Mouse (Mus musculus) lung, postnatal 14 days (tissue): ENCODE data around the gene Hipk3.

Experiments
- DNase-seq: peaks from one replicate; pipeline ENCODE4 v3.0.0; 2021

The Hipk3 gene

DNA sequence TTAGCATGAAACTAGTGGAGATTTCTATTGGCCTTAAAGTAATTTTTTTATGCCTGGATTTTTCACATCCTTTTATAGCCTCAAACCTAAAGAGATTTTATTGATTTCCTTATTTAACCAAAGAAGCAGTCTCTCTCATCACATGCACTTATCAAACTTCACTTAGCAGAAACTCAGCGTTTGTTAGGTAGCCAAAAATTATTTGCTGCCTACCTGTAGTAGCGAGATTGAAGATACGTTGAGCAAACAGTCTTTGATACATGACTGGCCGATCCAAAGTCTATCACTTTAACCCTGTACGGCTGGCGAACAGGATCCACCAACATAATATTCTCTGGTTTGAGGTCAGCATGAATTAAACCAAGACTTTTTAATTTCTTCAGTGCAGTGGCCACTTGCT lies 23.7 kb downstream of the Hipk3 start:
- DNase-seq, result no peak

GRCm38 (mm10) chr2:104468419-104468818 lies 25.8 kb downstream of the Hipk3 start:
- no peak for DNase-seq

- DNase-seq, result no peak
Measured at GRCm38 (mm10) chr2:104466908-104467616, 27.2 kb downstream of the Hipk3 start.

GRCm38 (mm10) chr2:104465639-104466430 lies 28.4 kb downstream of the Hipk3 start:
- no peak for DNase-seq

DNA sequence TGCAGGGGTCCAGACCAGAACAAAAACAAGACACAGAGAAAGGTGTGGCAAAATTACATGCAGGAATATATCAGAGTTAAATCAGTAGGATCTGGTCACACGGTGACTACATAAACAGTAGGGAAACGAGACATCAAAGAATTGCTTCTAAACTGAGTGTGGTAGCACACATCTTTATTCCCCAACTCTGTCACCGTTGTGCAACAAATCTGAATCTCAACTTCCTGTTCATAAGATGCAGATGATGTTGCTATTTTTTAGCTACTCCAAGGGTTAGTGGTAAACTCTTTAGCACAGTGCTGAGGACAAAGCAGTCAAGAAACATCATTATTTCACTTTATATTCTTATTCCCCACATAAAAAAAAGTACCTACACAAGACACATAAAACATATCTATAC lies 34.2 kb downstream of the Hipk3 start:
- no peak for DNase-seq

DNA sequence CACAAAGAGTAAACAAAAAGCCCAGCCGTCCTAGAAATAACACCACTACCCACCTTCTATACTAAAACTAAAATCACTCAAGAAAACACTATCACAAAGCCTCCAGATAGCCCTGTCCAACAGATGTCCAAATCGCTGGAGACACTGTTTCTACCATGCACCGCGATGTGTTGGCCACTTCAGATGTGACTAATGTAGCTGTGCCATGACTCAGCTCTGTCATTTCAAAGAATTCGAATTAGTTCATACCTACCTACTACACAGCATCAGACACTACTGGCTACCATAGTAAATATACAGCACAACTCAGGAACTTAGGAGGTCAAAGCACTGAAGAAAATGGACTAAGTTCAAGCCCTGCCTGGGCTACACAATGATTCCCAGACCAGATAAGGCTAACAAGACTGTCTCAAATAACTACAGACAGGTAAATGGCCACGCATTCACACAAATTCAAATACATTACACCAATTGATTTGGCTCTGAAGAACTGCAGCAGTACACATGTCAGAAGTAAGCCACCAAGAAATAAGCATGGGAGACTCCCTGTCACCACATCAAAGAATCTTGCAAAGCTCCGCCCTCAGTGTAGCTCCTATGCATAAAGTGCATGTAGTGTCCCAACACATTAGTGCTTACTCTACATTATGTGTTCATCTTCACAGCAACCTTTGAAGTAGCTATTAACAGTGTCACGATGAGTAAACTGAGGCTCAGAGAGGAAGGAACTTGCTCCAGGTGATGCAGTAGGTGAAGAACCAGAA lies 35.5 kb downstream of the Hipk3 start:
- no peak for DNase-seq

- no peak for DNase-seq
Measured at GRCm38 (mm10) chr2:104457106-104457505, 37.1 kb downstream of the Hipk3 start.

DNA sequence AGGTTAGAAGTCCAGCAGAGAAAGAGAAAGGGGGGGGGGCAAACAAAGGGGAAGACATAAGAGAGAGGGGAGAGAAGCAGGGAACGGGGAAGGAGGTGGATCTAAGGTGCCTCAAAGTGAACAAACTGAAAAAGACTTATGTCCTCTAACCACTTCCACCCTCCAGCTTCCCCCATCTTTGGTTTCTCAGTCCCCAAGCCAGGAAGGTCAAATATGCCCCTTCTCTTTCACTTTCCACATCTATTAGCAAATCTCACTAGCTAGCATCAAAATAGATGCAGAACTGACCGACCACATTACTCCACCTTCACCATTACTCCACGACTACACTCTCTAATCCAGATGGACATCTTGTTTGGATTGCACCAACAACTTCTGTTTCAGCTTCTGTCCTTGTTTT lies 43.6 kb downstream of the Hipk3 start:
- DNase-seq, result no peak

GRCm38 (mm10) chr2:104449191-104449590 lies 45.1 kb downstream of the Hipk3 start:
- no peak for DNase-seq

GRCm38 (mm10) chr2:104448201-104448600 lies 46.0 kb downstream of the Hipk3 start:
- DNase-seq, result peak; percentile 17

- DNase-seq, result no peak
Measured at GRCm38 (mm10) chr2:104446016-104446415, 48.2 kb downstream of the Hipk3 start.

GRCm38 (mm10) chr2:104444776-104445175 lies 49.5 kb downstream of the Hipk3 start:
- peak; percentile 63 for DNase-seq

GRCm38 (mm10) chr2:104442341-104442740 lies 51.9 kb downstream of the Hipk3 start:
- no peak for DNase-seq

GRCm38 (mm10) chr2:104436226-104436625 lies 58.0 kb downstream of the Hipk3 start:
- DNase-seq, result no peak

- DNase-seq, result no peak
Measured at GRCm38 (mm10) chr2:104431067-104431466, 63.2 kb downstream of the Hipk3 start.

- no peak for DNase-seq
Measured at GRCm38 (mm10) chr2:104430566-104430965, 63.7 kb downstream of the Hipk3 start.

DNA sequence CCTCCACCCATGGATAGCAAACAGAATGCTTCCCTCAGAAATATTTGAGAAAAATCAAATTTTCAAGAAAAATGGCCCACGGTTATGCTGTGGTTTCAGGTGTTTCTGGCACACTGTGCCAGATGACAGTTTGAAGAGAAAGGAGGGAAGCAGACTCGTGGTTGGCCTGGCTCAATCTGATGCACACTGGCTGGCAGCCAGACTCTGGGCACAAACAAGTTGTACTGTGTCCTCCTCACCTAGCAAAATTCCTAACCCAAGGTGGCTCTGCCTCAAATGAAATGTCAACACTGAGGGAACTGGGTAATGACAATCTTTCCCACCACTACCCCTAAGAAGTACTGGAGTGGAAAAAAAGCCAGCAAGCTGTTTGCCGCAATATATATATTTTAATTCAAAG lies 68.1 kb downstream of the Hipk3 start:
- no peak for DNase-seq

DNA sequence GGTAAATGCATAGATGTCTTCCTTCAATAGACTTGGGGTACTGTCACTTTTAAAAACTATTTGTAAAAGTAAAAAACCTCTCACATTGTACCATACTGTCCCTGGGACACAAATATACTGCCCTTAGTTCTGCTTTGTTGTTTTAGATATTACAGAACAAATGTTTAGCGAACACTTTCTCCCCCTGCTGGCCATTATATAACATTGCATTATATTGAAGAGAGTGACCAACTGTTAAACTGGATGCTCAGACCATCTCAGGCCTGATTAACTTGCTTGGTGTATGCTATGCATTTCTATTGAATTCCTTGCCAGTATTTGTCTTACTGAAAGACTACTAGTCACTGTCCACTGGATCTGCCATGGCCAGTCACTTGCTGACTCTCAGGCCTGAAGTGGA lies 72.0 kb downstream of the Hipk3 start:
- DNase-seq, result peak; percentile 25

DNA sequence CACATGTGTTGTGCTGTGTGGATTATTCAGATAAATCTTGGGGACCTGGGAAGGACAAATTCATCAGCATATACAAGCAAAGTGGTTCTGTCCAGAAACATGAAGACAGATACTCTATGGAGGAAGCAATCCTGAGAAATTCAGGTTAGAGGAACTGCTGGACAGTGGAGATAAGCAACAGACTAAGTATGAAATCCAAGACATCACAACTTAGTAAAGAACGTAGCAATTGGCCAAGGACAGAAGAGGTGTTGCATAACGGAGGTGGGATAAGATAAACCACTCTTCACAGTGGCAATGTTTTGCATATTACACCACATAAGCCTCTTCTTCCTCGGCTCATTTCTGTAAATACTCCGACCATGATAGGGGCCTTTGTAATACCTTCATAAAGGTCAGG lies 73.4 kb downstream of the Hipk3 start:
- no peak for DNase-seq

DNA sequence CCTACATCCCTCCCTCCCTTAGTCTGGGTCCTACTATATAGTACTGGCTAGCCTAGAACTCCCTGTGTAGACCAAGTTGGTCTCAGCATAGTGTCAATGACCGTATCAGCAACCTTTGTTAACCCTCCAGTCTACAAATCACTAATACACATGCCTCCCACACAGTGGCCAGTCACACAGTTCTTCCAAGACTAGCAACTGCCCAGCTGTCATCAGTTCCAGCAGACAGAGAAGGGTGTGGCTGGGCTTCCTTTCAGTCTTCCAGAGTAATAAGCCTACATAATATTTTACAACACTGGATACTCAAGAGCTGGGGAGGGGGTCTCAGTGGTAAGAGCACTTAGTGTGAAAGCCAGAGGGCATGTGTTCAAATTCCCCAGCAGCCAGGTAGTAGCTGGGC lies 74.2 kb downstream of the Hipk3 start:
- DNase-seq, result no peak

DNA sequence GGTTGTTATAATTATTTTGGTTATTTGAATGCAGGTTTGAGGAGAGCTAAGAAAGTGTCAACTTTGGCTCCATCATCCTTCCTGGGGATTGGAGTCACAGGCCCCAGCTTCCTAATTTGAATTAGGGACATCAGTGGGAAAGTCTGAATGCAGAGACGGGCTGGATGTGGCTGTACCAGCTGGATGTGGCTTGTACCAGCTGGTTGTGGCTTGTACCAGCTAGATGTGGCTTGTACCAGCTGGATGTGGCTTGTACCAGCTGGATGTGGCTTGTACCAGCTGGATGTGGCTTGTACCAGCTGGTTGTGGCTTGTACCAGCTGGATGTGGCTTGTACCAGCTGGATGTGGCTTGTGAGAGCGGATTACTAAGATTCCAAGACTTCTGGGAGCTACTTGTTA lies 74.8 kb downstream of the Hipk3 start:
- no peak for DNase-seq

GRCm38 (mm10) chr2:104413011-104413410 lies 81.2 kb downstream of the Hipk3 start:
- DNase-seq, result no peak

GRCm38 (mm10) chr2:104412496-104412895 lies 81.8 kb downstream of the Hipk3 start:
- DNase-seq, result no peak

GRCm38 (mm10) chr2:104411806-104412205 lies 82.4 kb downstream of the Hipk3 start:
- no peak for DNase-seq
